In genomic region chr16:18081149-18081827, GRCm38 (mm10) we compare ENCODE assay signal across 1 mouse cellular context.
TF ChIP-seq lines count a peak whose summit lies in the region.

No protein-coding gene starts in this region.

TF ChIP-seq in CH12.LX, 34 proteins besides CTCF, POLR2A, EP300 and RAD21 (continued from another document):
- TF ChIP-seq RCOR1 (conservative IDR thresholded peaks at IDR 0.05; ENCODE audit: low read depth, low read length) (no peak), MYC (IDR thresholded peaks at IDR 0.05; ENCODE audit: low read depth, low read length) (no peak), ZC3H11A (IDR thresholded peaks at IDR 0.05; ENCODE audit: low read depth, low read length) (no peak), ZNF384 (IDR thresholded peaks at IDR 0.05; ENCODE audit: low read depth, low read length) (no peak), MAX (IDR thresholded peaks at IDR 0.05; ENCODE audit: low read length) (0 out of 2 replicates have a peak, but pooled peaks have one; percentile 19)
TF ChIP-seq in CH12.LX: peak in this region for 2.
